ENCODE assay signal across 13 mouse cellular contexts in genomic region chr14:62865405-62865804, GRCm38 (mm10). TPM values are rescaled to one million over a fixed set of nuclear protein-coding genes. Genes with fewer than 3 reads are reported as not detected.
DNase-seq lines count a peak whose midpoint lies in the region; ATAC-seq and TF ChIP-seq lines count a peak whose summit lies in the region.
"Had no signal": no experiment of that assay in that cellular context is flagged by ENCODE, and none has a peak within 500 bp of the region (broad histone marks: within the 10 kb centered on the region; RNA-seq: fewer than 3 reads in every experiment).

No protein-coding gene starts in this region.

- H3K4me2 ChIP-seq in kidney, postnatal 0 days (ENCODE audit: low read length): no peak overlapping the region
- no peak overlapping the region for H3K4me2 ChIP-seq in forebrain, embryonic 13.5 days
- H3K4me2 ChIP-seq: limb, embryonic 12.5 days had no signal

- peak; percentile 39 for DNase-seq in kidney, postnatal 0 days (ENCODE audit: low spot score)
- DNase-seq in kidney, adult 11 months: no peak
- DNase-seq in 416B (ENCODE audit: low read depth): peak; percentile 71
- DNase-seq in B cell, adult 2 months: peak; percentile 49 to 57
- no peak for DNase-seq in urinary bladder, adult 2 months (ENCODE audit: low spot score)
- DNase-seq: cerebellum, adult 8-10 months; heart, postnatal 36 days; layer of hippocampus, postnatal 36 days had no signal

- no peak for TF ChIP-seq CTCF in kidney, postnatal 0 days (IDR thresholded peaks at IDR 0.05; ENCODE audit: low read depth)

- H3K4me3 ChIP-seq in kidney, postnatal 0 days (replicated peaks; ENCODE audit: low read depth, low read length): no peak overlapping the region
- no peak overlapping the region for H3K4me3 ChIP-seq in forebrain, embryonic 13.5 days
- H3K4me3 ChIP-seq: embryonic facial prominence, embryonic 10.5 days; limb, embryonic 12.5 days had no signal

- H3K9me3 ChIP-seq in kidney, postnatal 0 days (replicated peaks; ENCODE audit: low read length): no peaks in the 10 kb centered on the region
- peaks cover 4% of the 10 kb centered on the region for H3K9me3 ChIP-seq in forebrain, embryonic 13.5 days (replicated peaks)

- H3K36me3 ChIP-seq in kidney, postnatal 0 days (ENCODE audit: insufficient read depth, low read length): no peaks in the 10 kb centered on the region
- no peaks in the 10 kb centered on the region for H3K36me3 ChIP-seq in forebrain, embryonic 13.5 days (ENCODE audit: poor library complexity, severe bottlenecking)

- 0 out of 2 replicates have a peak, but pooled peaks cover 6% of the 10 kb centered on the region for H3K4me1 ChIP-seq in kidney, postnatal 0 days (replicated peaks; ENCODE audit: insufficient read depth, low read length)
- peaks cover 8% of the 10 kb centered on the region; the same call in 1 of the 2 replicates for H3K4me1 ChIP-seq in forebrain, embryonic 13.5 days

- no peak overlapping the region for H3K27ac ChIP-seq in kidney, postnatal 0 days
- no peak overlapping the region for H3K27ac ChIP-seq in forebrain, embryonic 13.5 days
- H3K27ac ChIP-seq: embryonic facial prominence, embryonic 10.5 days; limb, embryonic 12.5 days had no signal

- H3K27me3 ChIP-seq in kidney, postnatal 0 days (ENCODE audit: insufficient read depth, low read length): no peaks in the 10 kb centered on the region
- no peaks in the 10 kb centered on the region for H3K27me3 ChIP-seq in forebrain, embryonic 13.5 days
- H3K27me3 ChIP-seq: limb, embryonic 12.5 days had no signal

- ATAC-seq in kidney, postnatal 0 days (replicated peaks; ENCODE audit: low FRiP score, low read depth): no peak
- ATAC-seq in granulocyte monocyte progenitor cell, adult 5-6 weeks (replicated peaks; ENCODE audit: poor library complexity, severe bottlenecking): peak; percentile 81
- no peak for ATAC-seq in forebrain, embryonic 13.5 days
- ATAC-seq: lung, postnatal 0 days had no signal

- 76% methylated on average over 2 of the region's 2 CpGs for WGBS in kidney, postnatal 0 days
- WGBS in forebrain, embryonic 13.5 days: 60% methylated on average over 2 of the region's 2 CpGs

- H3K9ac ChIP-seq in kidney, postnatal 0 days (ENCODE audit: low read depth, low read length): no peak overlapping the region
- H3K9ac ChIP-seq in forebrain, embryonic 13.5 days: no peak overlapping the region
- H3K9ac ChIP-seq: limb, embryonic 12.5 days had no signal

RNA-seq across cellular contexts. Expression of gene Wdfy2, which starts 27.9 kb away (rescaled TPM):
- polyA plus RNA-seq in kidney, postnatal 0 days (2015; fragmentation: Nextera tagmentation; extraction: Ambion mirVana): 3.9 and 4.6 TPM in 2 replicates
- 18.9 and 21.0 TPM in 2 replicates for total RNA-seq in granulocyte monocyte progenitor cell, adult 5-6 weeks (2014; fragmentation: Nextera tagmentation)
- total RNA-seq in granulocyte monocyte progenitor cell, adult 5-6 weeks (2017): 23.7 and 25.3 TPM in 2 replicates
- polyA plus RNA-seq in urinary bladder, adult 2 months (2012; rRNA removed): 7.5 and 9.8 TPM in 2 replicates
- 7.3 and 8.5 TPM in 2 replicates for polyA plus RNA-seq in forebrain, embryonic 13.5 days (2015; fragmentation: Nextera tagmentation; extraction: Ambion mirVana)

Comparison
In these comparisons a context has a peak if more than half of its experiments do, and no peak if none do; other contexts are left out.
1. DNase-seq: peak in kidney, postnatal 0 days (single experiment), 416B (single experiment) and B cell, adult 2 months (2 of 2); none in kidney, adult 11 months (single experiment) and urinary bladder, adult 2 months (single experiment).